Mouse (Mus musculus): ENCODE results near the gene Mxra7. TPM values are rescaled to one million over a fixed set of nuclear protein-coding genes. Genes with fewer than 3 reads are reported as not detected.
"Not testable (repeated sequence)": the region's sequence is repeated elsewhere in the genome, so short reads cannot be mapped to it uniquely, and the experiment has no call there.

Gene Mxra7
- 10 to 100 TPM; 22.3 to 22.6 TPM for total RNA-seq (2021)

- DNase-seq = peak; percentile 36 to 62
Observed at GRCm38 (mm10) chr11:116827534-116828165, at the start of gene Mxra7. Gene Mxra7 (minus strand): TSS chr11:116828046.

GRCm38 (mm10) chr11:116873987-116874386, 46.1 kb upstream of the Mxra7 start:
- DNase-seq = peak; percentile 53

GRCm38 (mm10) chr11:116871538-116871937, 43.7 kb upstream of the Mxra7 start:
- no peak for DNase-seq

GRCm38 (mm10) chr11:116869641-116870040, 41.8 kb upstream of the Mxra7 start:
- DNase-seq = no peak

- DNase-seq = no peak
Observed at GRCm38 (mm10) chr11:116869223-116869622, 41.4 kb upstream of the Mxra7 start.

- no peak for DNase-seq
Observed at GRCm38 (mm10) chr11:116868129-116868528, 40.3 kb upstream of the Mxra7 start.

- no peak for DNase-seq
Observed at GRCm38 (mm10) chr11:116865945-116866585, 38.2 kb upstream of the Mxra7 start.

GRCm38 (mm10) chr11:116864444-116864843, 36.6 kb upstream of the Mxra7 start:
- DNase-seq = no peak

GRCm38 (mm10) chr11:116857183-116857850, 29.5 kb upstream of the Mxra7 start:
- no peak for DNase-seq

GRCm38 (mm10) chr11:116854279-116854678, 26.4 kb upstream of the Mxra7 start:
- DNase-seq = no peak

- peak; percentile 97 to 99 for DNase-seq
Observed at GRCm38 (mm10) chr11:116853512-116853928, 25.7 kb upstream of the Mxra7 start.

- DNase-seq = peak; percentile 97 to 98
Observed at GRCm38 (mm10) chr11:116852891-116853511, 25.2 kb upstream of the Mxra7 start, which contains the start of gene Srsf2. Gene Srsf2 (minus strand): TSS chr11:116853094.

- DNase-seq = peak; percentile 78 to 79
Observed at GRCm38 (mm10) chr11:116852291-116852890, 24.5 kb upstream of the Mxra7 start, which contains the start of gene Mfsd11. Gene Mfsd11 (plus strand): TSS chr11:116852440.

- no peak for DNase-seq
Observed at GRCm38 (mm10) chr11:116851576-116852290, 23.9 kb upstream of the Mxra7 start.

- no peak for DNase-seq
Observed at GRCm38 (mm10) chr11:116850833-116851477, 23.1 kb upstream of the Mxra7 start.

GRCm38 (mm10) chr11:116850085-116850484, 22.2 kb upstream of the Mxra7 start:
- DNase-seq = no peak

- no peak for DNase-seq
Observed at GRCm38 (mm10) chr11:116849587-116849986, 21.7 kb upstream of the Mxra7 start.

- DNase-seq = not testable (repeated sequence)
Observed at GRCm38 (mm10) chr11:116848877-116849178, 21.0 kb upstream of the Mxra7 start.

- no peak for DNase-seq
Observed at GRCm38 (mm10) chr11:116848086-116848876, 20.4 kb upstream of the Mxra7 start.

Measured in layer of hippocampus, postnatal 36 days (tissue).